Mouse (Mus musculus) cerebellum, adult 9-11 months (tissue): Measurements from ENCODE around the gene Rab43.
"Not testable (repeated sequence)": the region's sequence is repeated elsewhere in the genome, so short reads cannot be mapped to it uniquely, and the experiment has no call there.

Experiments
- DNase-seq: peaks from one replicate; pipeline ENCODE4 v3.0.0; 2022

The Rab43 gene

GRCm38 (mm10) chr6:87780546-87781301 is 31.2 kb downstream of the Rab43 start:
- no peak for DNase-seq

DNA sequence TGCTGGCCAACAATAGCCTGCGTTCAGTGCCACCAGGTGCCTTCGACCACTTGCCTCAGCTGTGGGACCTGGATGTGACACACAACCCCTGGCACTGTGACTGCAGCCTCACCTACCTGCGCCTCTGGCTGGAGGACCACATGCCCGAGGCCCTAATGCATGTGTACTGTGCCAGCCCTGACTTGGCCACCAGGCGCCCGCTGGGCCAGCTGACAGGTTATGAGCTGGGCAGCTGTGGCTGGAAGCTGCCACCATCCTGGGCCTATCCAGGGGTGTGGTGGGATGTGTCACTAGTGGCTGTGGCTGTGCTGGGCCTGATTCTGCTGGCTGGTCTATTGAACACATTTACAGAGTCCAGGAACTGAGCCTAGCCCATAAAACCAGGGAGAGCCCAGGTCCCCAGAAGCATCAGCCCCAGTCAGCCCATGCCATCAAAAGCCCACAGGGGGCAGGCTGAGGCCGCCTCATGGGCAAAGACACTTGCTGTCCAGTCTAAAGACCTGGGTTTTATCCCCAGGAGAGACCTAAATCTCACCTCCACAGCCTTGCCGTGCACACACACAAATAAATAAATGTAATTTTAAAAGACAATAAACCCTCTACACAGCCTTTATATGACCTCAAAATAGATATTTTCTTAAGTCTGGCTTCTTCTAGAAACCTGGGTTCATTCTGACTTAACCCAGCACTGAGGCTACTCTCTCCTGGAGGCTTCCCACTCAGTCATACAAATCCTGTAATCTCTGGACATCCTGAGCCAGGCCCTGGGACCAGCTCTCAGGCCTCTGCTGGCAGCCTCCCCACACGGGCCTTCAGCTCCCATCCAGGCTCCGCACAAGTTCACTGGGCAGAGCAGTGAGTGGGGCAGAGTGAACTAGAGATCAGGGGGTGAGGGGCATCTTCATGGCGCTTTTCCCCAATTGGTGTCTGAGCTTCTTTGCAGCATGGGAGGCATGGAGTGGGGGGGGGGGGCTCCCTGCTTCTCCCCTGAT is 32.5 kb downstream of the Rab43 start:
- DNase-seq = no peak

GRCm38 (mm10) chr6:87778294-87779173 is 33.4 kb downstream of the Rab43 start:
- no peak for DNase-seq

GRCm38 (mm10) chr6:87777842-87778241 is 34.1 kb downstream of the Rab43 start, which contains the start of gene Gp9:
TSS of gene Gp9 (plus strand) at chr6:87778072.
- DNase-seq = no peak

GRCm38 (mm10) chr6:87776663-87777062 is 35.3 kb downstream of the Rab43 start:
- DNase-seq = no peak

GRCm38 (mm10) chr6:87775588-87776245 is 36.2 kb downstream of the Rab43 start:
- DNase-seq = no peak

- no peak for DNase-seq
Observed at GRCm38 (mm10) chr6:87774909-87775308, 37.1 kb downstream of the Rab43 start.

DNA sequence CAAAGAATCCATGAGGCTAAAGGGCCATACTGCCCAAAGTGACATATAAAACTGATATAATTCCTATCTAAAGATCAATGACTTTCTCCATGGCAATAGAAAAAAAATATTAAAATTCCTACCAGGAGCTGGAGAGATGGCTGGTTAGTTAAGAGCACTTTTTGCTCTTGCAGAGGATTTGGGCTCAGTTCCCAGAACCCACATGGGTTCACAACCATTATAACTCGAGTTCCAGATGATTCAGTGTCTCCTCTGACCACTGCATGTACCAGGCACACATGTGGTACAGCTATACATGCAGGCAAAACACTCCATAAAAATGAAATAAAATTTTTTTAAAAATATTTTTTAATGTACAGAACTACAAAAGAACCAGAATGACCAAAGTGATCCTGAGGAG is 37.5 kb downstream of the Rab43 start:
- no peak for DNase-seq

- DNase-seq = no peak
Observed at GRCm38 (mm10) chr6:87770626-87771025, 41.3 kb downstream of the Rab43 start.

GRCm38 (mm10) chr6:87764296-87764695 is 47.7 kb downstream of the Rab43 start:
- not testable (repeated sequence) for DNase-seq

DNA sequence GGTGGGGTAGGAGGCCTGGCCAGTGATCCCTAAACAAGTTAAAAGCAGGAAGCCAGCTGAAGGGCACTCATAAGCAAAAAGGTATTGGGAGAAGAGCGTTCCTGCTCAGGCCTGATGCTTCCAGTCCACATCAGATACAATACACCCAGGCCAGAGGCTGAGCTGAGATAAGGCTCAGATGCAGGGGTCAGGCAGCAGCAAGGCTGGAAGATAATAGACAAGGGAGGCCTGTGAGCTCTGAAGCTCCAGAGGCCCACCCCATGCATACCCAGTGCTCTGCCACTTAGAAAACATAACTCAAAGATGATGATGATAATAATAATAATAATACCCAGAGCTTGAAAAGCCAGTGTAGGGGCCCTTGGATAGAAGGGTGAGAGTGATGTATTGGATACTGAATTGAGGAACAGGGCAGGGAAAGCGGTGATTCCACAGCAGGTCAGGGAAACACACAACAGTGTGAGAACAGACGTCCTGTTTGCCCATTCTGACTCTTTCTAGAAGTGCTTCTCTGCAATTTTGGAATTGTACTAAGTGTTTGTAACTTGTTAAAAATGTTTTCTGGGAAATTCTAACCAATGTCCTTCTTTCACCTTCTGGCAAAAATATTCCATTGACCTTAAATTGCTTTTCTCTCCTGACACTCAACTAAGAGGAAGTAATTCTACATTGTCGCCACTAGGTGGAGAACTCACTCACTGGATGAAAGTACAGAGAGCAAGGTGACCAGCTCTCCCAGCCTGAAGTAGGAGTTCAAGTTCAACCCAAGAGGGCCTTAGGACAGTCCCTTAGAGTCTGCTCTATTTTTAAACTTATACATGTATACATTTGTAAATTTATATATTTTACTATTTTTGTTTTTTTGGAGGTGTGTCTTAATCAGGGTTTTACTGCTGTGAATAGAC is 48.3 kb downstream of the Rab43 start:
- DNase-seq = peak; percentile 28

DNA sequence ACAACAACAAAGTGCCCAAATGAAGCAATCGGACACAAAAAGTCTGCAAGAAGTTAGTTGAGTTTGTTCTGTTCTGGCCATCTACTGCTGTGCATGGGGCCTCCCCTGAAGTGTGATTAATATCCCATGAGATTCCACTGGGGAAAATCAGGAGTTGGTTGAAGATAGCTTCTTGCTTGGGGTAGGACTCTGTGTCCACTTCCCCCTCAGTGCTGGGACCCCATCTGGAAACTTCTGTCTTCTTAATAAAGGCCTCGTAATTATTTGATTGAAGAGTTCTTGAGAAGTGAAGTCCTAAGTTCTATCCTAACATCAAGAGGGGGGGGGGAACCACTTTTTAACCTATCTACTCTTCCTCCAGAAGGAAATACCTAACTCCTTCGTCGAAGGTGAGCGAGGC is 49.8 kb downstream of the Rab43 start:
- DNase-seq = no peak

DNA sequence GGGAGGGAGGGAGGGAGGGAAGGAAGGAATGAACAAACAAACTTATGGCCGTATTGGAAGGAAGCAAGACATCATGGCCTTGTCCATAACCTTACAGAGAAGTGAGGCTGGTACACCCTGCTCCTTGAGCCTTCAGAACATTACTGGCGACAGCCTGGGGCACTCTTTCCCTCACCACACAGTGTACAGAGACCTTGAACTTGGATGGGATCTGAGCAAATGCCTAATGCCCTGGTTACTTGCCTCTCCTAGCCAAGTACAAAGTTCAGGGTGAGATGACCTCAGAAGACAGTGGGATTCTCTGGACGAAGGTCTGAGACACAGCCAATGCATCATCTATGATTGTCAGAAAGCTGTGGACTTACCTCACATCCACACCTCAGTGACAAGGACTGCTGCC is 52.1 kb downstream of the Rab43 start:
- DNase-seq = no peak

DNA sequence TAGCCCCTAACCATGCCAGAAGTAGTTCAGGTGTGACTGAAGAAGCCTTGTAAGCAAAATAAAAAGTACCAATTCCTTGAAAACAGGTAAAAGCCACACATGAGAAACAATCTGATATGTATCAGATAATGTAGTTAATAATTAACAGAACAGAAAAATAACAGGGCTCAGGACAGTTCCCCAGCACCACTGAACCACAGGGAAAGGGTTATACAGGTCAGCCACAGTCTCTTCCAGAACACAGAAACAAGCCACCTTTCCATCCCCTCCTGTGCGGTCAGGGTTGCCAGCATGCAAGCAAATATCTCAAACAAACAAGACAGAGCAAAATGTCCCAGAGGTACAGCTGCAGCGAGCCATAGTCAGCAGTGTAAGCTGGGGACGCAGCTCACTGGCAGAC is 52.6 kb downstream of the Rab43 start:
- DNase-seq = no peak

DNA sequence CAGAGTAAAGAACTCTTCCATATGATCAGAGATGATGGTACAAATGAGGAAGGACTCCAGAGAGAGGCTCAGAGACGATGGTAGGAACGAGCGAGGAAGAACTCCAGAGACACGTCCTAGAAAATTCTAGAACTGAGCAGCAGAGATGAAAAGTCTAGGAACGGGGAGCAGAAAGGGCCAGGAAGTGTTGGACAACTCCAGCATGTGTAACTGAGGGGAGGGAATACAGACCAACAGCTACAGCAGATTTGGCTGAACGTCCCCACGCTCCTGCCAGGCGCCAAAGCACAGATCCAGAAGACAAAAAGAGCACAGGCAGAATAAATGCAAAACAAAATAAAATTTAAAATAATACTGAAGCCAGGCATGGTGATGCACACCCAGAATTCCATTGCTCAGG is 55.1 kb downstream of the Rab43 start:
- no peak for DNase-seq

- no peak for DNase-seq
Observed at GRCm38 (mm10) chr6:87755196-87755595, 56.8 kb downstream of the Rab43 start.

- no peak for DNase-seq
Observed at GRCm38 (mm10) chr6:87751574-87751973, 60.4 kb downstream of the Rab43 start.

- no peak for DNase-seq
Observed at GRCm38 (mm10) chr6:87750184-87750910, 61.6 kb downstream of the Rab43 start.

- no peak for DNase-seq
Observed at GRCm38 (mm10) chr6:87748531-87748930, 63.4 kb downstream of the Rab43 start.

DNA sequence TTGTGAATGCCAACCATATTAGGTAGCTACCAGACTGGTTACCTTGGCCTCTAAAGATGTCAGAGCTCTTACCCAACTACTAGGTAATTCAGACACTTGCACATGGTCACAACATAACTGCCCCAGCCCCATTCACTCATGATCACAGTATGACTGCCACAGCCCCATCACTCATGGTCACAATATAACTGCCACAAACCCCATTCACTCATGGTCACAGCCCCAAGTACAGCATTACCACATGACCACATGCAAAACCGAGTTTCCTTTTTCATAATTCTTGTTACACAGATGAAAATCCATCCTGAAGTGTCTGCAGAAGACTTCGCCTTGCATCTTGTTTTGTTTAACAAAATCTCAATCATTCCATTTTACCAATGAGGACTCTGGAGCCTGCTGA is 63.9 kb downstream of the Rab43 start:
- no peak for DNase-seq
